7 mouse cellular contexts compared by ENCODE assay signal in the genomic region with DNA sequence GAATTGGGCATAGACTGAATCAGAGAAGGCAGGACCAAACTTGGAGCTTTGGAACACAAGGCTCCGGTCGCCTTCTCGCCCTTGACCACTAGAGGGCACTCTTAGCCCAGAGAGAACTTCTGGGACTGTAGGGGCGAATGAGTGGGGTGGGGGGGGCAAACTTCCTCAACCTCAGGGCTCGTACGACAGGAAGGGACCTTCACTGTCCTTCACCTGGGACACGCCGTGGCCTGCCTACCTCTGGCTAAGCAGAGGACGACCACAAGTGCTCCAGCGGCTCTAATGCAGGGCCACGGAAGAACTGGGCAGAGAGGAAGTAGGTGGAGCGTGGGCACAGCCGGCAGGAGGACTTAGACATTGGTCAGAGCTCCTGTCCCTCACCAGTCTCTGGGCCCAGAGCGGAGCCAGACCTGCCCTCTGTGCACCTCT. TPM values are rescaled to one million over a fixed set of nuclear protein-coding genes. Genes with fewer than 3 reads are reported as not detected.
DNase-seq lines count a peak whose midpoint lies in the region; ATAC-seq lines count a peak whose summit lies in the region.

No protein-coding gene starts in this region.

- H3K4me3 ChIP-seq in intestine, embryonic 15.5 days (replicated peaks), result peak overlapping the region; percentile 65
- H3K4me3 ChIP-seq in midbrain, embryonic 11.5 days (ENCODE audit: low read depth, low read length), result peak overlapping the region; percentile 48

- peak overlapping the region; percentile 57 for H3K4me2 ChIP-seq in intestine, embryonic 15.5 days (replicated peaks)
- peak overlapping the region; percentile 44 for H3K4me2 ChIP-seq in midbrain, embryonic 11.5 days

- no peaks in the 10 kb centered on the region for H3K9me3 ChIP-seq in intestine, embryonic 15.5 days
- no peaks in the 10 kb centered on the region for H3K9me3 ChIP-seq in midbrain, embryonic 11.5 days (ENCODE audit: control insufficient read depth, low read length)

- peak; percentile 96 for ATAC-seq in intestine, embryonic 15.5 days
- peak; percentile 86 for ATAC-seq in midbrain, embryonic 11.5 days (ENCODE audit: low FRiP score)

- WGBS in intestine, embryonic 15.5 days, result 0% methylated on average over 14 of the region's 14 CpGs
- 1% methylated on average over 14 of the region's 14 CpGs for WGBS in midbrain, embryonic 11.5 days

- intact Hi-C loops in left cerebral cortex, postnatal 4 days (cut with DNase I), result loop anchor here (5.0 kb wide), 1 partner anchor 255 kb away; no protein-coding TSS in a partner anchor

- H3K9ac ChIP-seq in intestine, embryonic 15.5 days, result peak overlapping the region; percentile 71
- H3K9ac ChIP-seq in midbrain, embryonic 11.5 days (ENCODE audit: low read length), result peak overlapping the region; percentile 56

- 0 out of 2 replicates have a peak overlapping the region, but pooled peaks have one; percentile 57 for H3K27ac ChIP-seq in intestine, embryonic 15.5 days
- H3K27ac ChIP-seq in midbrain, embryonic 11.5 days (ENCODE audit: low read depth, low read length), result no peak overlapping the region

- H3K27me3 ChIP-seq in intestine, embryonic 15.5 days (replicated peaks), result no peaks in the 10 kb centered on the region
- no peaks in the 10 kb centered on the region for H3K27me3 ChIP-seq in midbrain, embryonic 11.5 days (ENCODE audit: control insufficient read depth, insufficient read depth, low read length)

- peak; percentile 89 to 97 for DNase-seq in adrenal gland, adult (ENCODE audit: inconsistent age in 2 of 2, low spot score in 1 of 2)
- peak; percentile 95 for DNase-seq in embryo, embryonic 10.5 days (ENCODE audit: low spot score)
- peak; percentile 82 for DNase-seq in gastrocnemius, postnatal 25 days
- DNase-seq in left cerebral cortex, postnatal 4 days, result peak; percentile 77
- DNase-seq in midbrain, embryonic 11.5 days (ENCODE audit: low spot score, missing footprints), result peak; percentile 98
- DNase-seq in right cerebral cortex, postnatal 4 days, result peak; percentile 78

- H3K4me1 ChIP-seq in intestine, embryonic 15.5 days (replicated peaks), result no peaks in the 10 kb centered on the region
- peaks cover 8% of the 10 kb centered on the region; the same call in 1 of the 2 replicates for H3K4me1 ChIP-seq in midbrain, embryonic 11.5 days (ENCODE audit: control insufficient read depth, insufficient read depth, low read length)

- no peaks in the 10 kb centered on the region for H3K36me3 ChIP-seq in intestine, embryonic 15.5 days
- no peaks in the 10 kb centered on the region for H3K36me3 ChIP-seq in midbrain, embryonic 11.5 days (ENCODE audit: control insufficient read depth, insufficient read depth, low read length)

RNA-seq across cellular contexts. Expression of a gene that starts 5.5 kb away (rescaled TPM):
- 10 to 100 TPM; 54.3 to 62.3 TPM for total RNA-seq in gastrocnemius, postnatal 25 days (2021)
- polyA plus RNA-seq in intestine, embryonic 15.5 days (2015; fragmentation: Nextera tagmentation; extraction: Ambion mirVana), result 91.3 and 94.3 TPM in 2 replicates
- 10 to 100 TPM; 83.5 to 89.9 TPM for total RNA-seq in left cerebral cortex, postnatal 4 days (2021)
- polyA plus RNA-seq in midbrain, embryonic 11.5 days (2014; fragmentation: Nextera tagmentation; extraction: Ambion mirVana), result 70.5 and 77.9 TPM in 2 replicates

RNA-seq across cellular contexts. Expression of a gene that starts 13.2 kb away (rescaled TPM):
- 1 to 10 TPM; 1.2 to 1.3 TPM for total RNA-seq in gastrocnemius, postnatal 25 days (2021)
- 16.4 and 16.9 TPM in 2 replicates for polyA plus RNA-seq in intestine, embryonic 15.5 days (2015; fragmentation: Nextera tagmentation; extraction: Ambion mirVana)
- 10 to 100 TPM; 18.1 to 19.5 TPM for total RNA-seq in left cerebral cortex, postnatal 4 days (2021)
- 38.5 and 39.1 TPM in 2 replicates for polyA plus RNA-seq in midbrain, embryonic 11.5 days (2014; fragmentation: Nextera tagmentation; extraction: Ambion mirVana)

Comparison
In these comparisons a context has a peak if more than half of its experiments do, and no peak if none do; other contexts are left out.
1. RNA of a gene that starts 13.2 kb away (total RNA-seq): 18.1 to 19.5 TPM in left cerebral cortex, postnatal 4 days; 1.2 to 1.3 TPM in gastrocnemius, postnatal 25 days; every median in the first group is over 4 times any median in the second.
2. Peak in every context shown above with its lines, with median percentiles within 50 percentile points of each other: DNase-seq.